Mouse (Mus musculus) embryonic facial prominence, embryonic 11.5 days (tissue): ENCODE data around the gene Rmdn2. TPM values are rescaled to one million over a fixed set of nuclear protein-coding genes. Genes with fewer than 3 reads are reported as not detected.

Source experiments
- ATAC-seq: fragments of 200-750 bp; cut with Nextera tagmentation; replicated peaks from 2 replicates; pipeline ENCODE4 v1.8.0; 2017; ENCODE audit warnings: low read depth; ENCODE audit not compliant: insufficient number of reproducible peaks, low FRiP score, low TSS enrichment
- DNase-seq: peaks from one replicate; pipeline ENCODE4 v3.0.0-alpha.2; 2015; ENCODE audit warnings: low spot score
- H3K27ac ChIP-seq: fragments of 300-500 bp; sonication (generic); replicated peaks from 2 replicates; pipeline ENCODE4 v1.5.1; 2014; ENCODE audit warnings: mild to moderate bottlenecking, low read depth, low read length, control low read depth
- H3K27me3 ChIP-seq: fragments of 300-500 bp; sonication (generic); 2 replicates; pipeline ENCODE4 v1.6.1; 2014; ENCODE audit warnings: mild to moderate bottlenecking, low read length, moderate library complexity, mixed read lengths; ENCODE audit not compliant: control insufficient read depth, insufficient read depth
- H3K36me3 ChIP-seq: fragments of 300-500 bp; sonication (generic); replicated peaks from 2 replicates; pipeline ENCODE4 v1.6.1; 2014; ENCODE audit warnings: low read depth, mild to moderate bottlenecking, low read length, moderate library complexity, mixed read lengths; ENCODE audit not compliant: control insufficient read depth, insufficient read depth
- H3K4me1 ChIP-seq: fragments of 300-500 bp; sonication (generic); 2 replicates; pipeline ENCODE4 v1.6.1; 2014; ENCODE audit warnings: low read length, mixed read lengths; ENCODE audit not compliant: control insufficient read depth, insufficient read depth
- H3K4me2 ChIP-seq: fragments of 300-500 bp; sonication (generic); 2 replicates; pipeline ENCODE4 v1.6.1; 2014; ENCODE audit warnings: low read depth, mild to moderate bottlenecking, control low read depth, low read length, moderate library complexity
- H3K4me3 ChIP-seq: fragments of 300-500 bp; sonication (generic); 2 replicates; pipeline ENCODE4 v1.5.1; 2014; ENCODE audit warnings: low read depth, low read length, control low read depth
- H3K9ac ChIP-seq: fragments of 300-500 bp; sonication (generic); replicated peaks from 2 replicates; pipeline ENCODE4 v1.6.1; 2014; ENCODE audit warnings: mild to moderate bottlenecking, control low read depth, low read length
- H3K9me3 ChIP-seq: fragments of 300-500 bp; sonication (generic); replicated peaks from 2 replicates; pipeline ENCODE4 v1.6.1; 2016; ENCODE audit warnings: mild to moderate bottlenecking, low read length, inconsistent platforms, mixed read lengths; ENCODE audit not compliant: control insufficient read depth
- WGBS: fragments of 180-500 bp; shearing (Covaris S2); extraction: QIAGEN DNeasy Blood & Tissue Kit; methylation state at CpG from one replicate; pipeline ENCODE4 v1.1.7; 2014; 5-methylcytosine and 5-hydroxymethylcytosine counted together
- polyA plus RNA-seq: library from polyadenylated mRNA; unstranded; fragments of >200 nt; fragmentation: Nextera tagmentation; extraction: Ambion mirVana; gene quantifications from 2 replicates; pipeline ENCODE4 v1.2.1, GENCODE M21; 2014

Rmdn2 gene
- polyA plus RNA-seq, 1 experiment from 2014 or later: 9.7 TPM

- ATAC-seq (no peak), DNase-seq (no peak)
- Histone ChIP-seq H3K27me3 (no peaks in the 10 kb centered on the region), H3K4me3 (no peak overlapping the region), H3K4me1 (no peaks in the 10 kb centered on the region), H3K4me2 (no peak overlapping the region), H3K27ac (no peak overlapping the region), H3K9me3 (no peaks in the 10 kb centered on the region), H3K36me3 (no peaks in the 10 kb centered on the region), H3K9ac (no peak overlapping the region)
- 85% methylated on average over 6 of the region's 6 CpGs for WGBS
Observed at GRCm38 (mm10) chr17:79584246-79584800, 27.3 kb upstream of the Rmdn2 start.

GRCm38 (mm10) chr17:79589913-79590312 is 21.8 kb upstream of the Rmdn2 start:
- Histone ChIP-seq H3K36me3 (no peaks in the 10 kb centered on the region), H3K9ac (no peak overlapping the region), H3K4me3 (no peak overlapping the region), H3K4me1 (no peaks in the 10 kb centered on the region), H3K4me2 (no peak overlapping the region), H3K9me3 (no peaks in the 10 kb centered on the region), H3K27me3 (no peaks in the 10 kb centered on the region), H3K27ac (no peak overlapping the region)
- ATAC-seq (no peak), DNase-seq (no peak)
- 79% methylated on average over 1 of the region's 1 CpGs for WGBS

- H3K27ac ChIP-seq: no peak overlapping the region
- H3K36me3 ChIP-seq: no peaks in the 10 kb centered on the region
- H3K27me3 ChIP-seq: no peaks in the 10 kb centered on the region
- H3K9me3 ChIP-seq: no peaks in the 10 kb centered on the region
- H3K4me2 ChIP-seq: no peak overlapping the region
- H3K4me3 ChIP-seq: no peak overlapping the region
- 71% methylated on average over 4 of the region's 4 CpGs for WGBS
- no peak overlapping the region for H3K9ac ChIP-seq
- ATAC-seq (no peak), DNase-seq (no peak)
- no peaks in the 10 kb centered on the region for H3K4me1 ChIP-seq
Observed at GRCm38 (mm10) chr17:79595996-79596395, 15.7 kb upstream of the Rmdn2 start.

GRCm38 (mm10) chr17:79598151-79598550 is 13.5 kb upstream of the Rmdn2 start:
- no peak overlapping the region for H3K27ac ChIP-seq
- ATAC-seq: no peak
- no peak overlapping the region for H3K4me2 ChIP-seq
- H3K4me3 ChIP-seq: no peak overlapping the region
- H3K27me3 ChIP-seq: no peaks in the 10 kb centered on the region
- no peaks in the 10 kb centered on the region for H3K36me3 ChIP-seq
- no peak for DNase-seq
- 42% methylated on average over 2 of the region's 2 CpGs for WGBS
- no peaks in the 10 kb centered on the region for H3K4me1 ChIP-seq
- no peak overlapping the region for H3K9ac ChIP-seq
- no peaks in the 10 kb centered on the region for H3K9me3 ChIP-seq

- Histone ChIP-seq H3K27ac (no peak overlapping the region), H3K4me2 (no peak overlapping the region), H3K9ac (no peak overlapping the region), H3K4me3 (no peak overlapping the region), H3K4me1 (no peaks in the 10 kb centered on the region), H3K9me3 (no peaks in the 10 kb centered on the region), H3K27me3 (no peaks in the 10 kb centered on the region), H3K36me3 (no peaks in the 10 kb centered on the region)
- no peak for DNase-seq
- WGBS: 45% methylated on average over 8 of the region's 8 CpGs
- ATAC-seq: no peak
Observed at GRCm38 (mm10) chr17:79598596-79599577, 12.8 kb upstream of the Rmdn2 start.

GRCm38 (mm10) chr17:79600108-79600507 is 11.6 kb upstream of the Rmdn2 start:
- H3K4me1 ChIP-seq: no peaks in the 10 kb centered on the region
- H3K4me3 ChIP-seq: no peak overlapping the region
- no peak overlapping the region for H3K4me2 ChIP-seq
- WGBS: 69% methylated on average over 4 of the region's 4 CpGs
- DNase-seq (no peak), ATAC-seq (no peak)
- H3K9ac ChIP-seq: no peak overlapping the region
- H3K27me3 ChIP-seq: no peaks in the 10 kb centered on the region
- no peaks in the 10 kb centered on the region for H3K36me3 ChIP-seq
- H3K9me3 ChIP-seq: no peaks in the 10 kb centered on the region
- H3K27ac ChIP-seq: no peak overlapping the region

GRCm38 (mm10) chr17:79602381-79602780 is 9.3 kb upstream of the Rmdn2 start:
- no peaks in the 10 kb centered on the region for H3K36me3 ChIP-seq
- no peak overlapping the region for H3K27ac ChIP-seq
- no peaks in the 10 kb centered on the region for H3K9me3 ChIP-seq
- no peak for ATAC-seq
- no peak for DNase-seq
- no peak overlapping the region for H3K4me3 ChIP-seq
- 60% methylated on average over 5 of the region's 5 CpGs for WGBS
- H3K9ac ChIP-seq: no peak overlapping the region
- no peaks in the 10 kb centered on the region for H3K4me1 ChIP-seq
- H3K4me2 ChIP-seq: no peak overlapping the region
- no peaks in the 10 kb centered on the region for H3K27me3 ChIP-seq

- no peaks in the 10 kb centered on the region for H3K27me3 ChIP-seq
- no peak for ATAC-seq
- no peak overlapping the region for H3K4me2 ChIP-seq
- no peak overlapping the region for H3K27ac ChIP-seq
- no peak overlapping the region for H3K9ac ChIP-seq
- H3K4me1 ChIP-seq: no peaks in the 10 kb centered on the region
- H3K9me3 ChIP-seq: no peaks in the 10 kb centered on the region
- H3K36me3 ChIP-seq: no peaks in the 10 kb centered on the region
- no peak overlapping the region for H3K4me3 ChIP-seq
- 83% methylated on average over 7 of the region's 7 CpGs for WGBS
- DNase-seq: no peak
Observed at GRCm38 (mm10) chr17:79603427-79603826, 8.2 kb upstream of the Rmdn2 start.
